Mouse (Mus musculus) layer of hippocampus, adult 8-10 months (tissue): ENCODE results near the gene Ubr4. TPM values are rescaled to one million over a fixed set of nuclear protein-coding genes. Genes with fewer than 3 reads are reported as not detected.
A peak's percentile ranks its signal among the peaks of the same experiment; 100 is the strongest.

ENCODE experiments used
- DNase-seq, 2 experiments: peaks; one replicate each; pipeline ENCODE4 v3.0.0; 2022; ENCODE audit warnings: low spot score in 2 of 2
- microRNA-seq, 2 experiments: library from miRNA; unstranded; fragments of <30 nt; microRNA quantifications; one replicate each; pipeline ENCODE4 v1.2.0; 2022
- total RNA-seq, 4 experiments: library from RNA; stranded (reverse); gene quantifications; 2 replicates each; pipeline ENCODE4 v1.2.4; 2022

Ubr4 gene
- total RNA-seq, 4 experiments from 2014 or later = 155 to 193 (median 170) TPM

- no peak for DNase-seq
These were observed 183.3 kb downstream of the Ubr4 start for GRCm38 (mm10) chr4:139535719-139536118.

GRCm38 (mm10) chr4:139536706-139537105 is 184.3 kb downstream of the Ubr4 start:
- DNase-seq = peak in 1 of 2 experiments; percentile 21

Small RNA genes lying within 50 kb of the gene (microRNA-seq; reads per million reads assigned to microRNA genes)
- gene Gm24245 = 0 reads per million in 2 experiments
- 0 to 0.32 reads per million in 2 experiments for gene Gm25732

Other genes with a start within 250 kb of the Ubr4 start
- gene Minos1, start 221.5 kb upstream of the Ubr4 start, total RNA-seq = 100 to 1,000 TPM; 187 to 234 (median 208) TPM
- gene Capzb, start 159.7 kb upstream of the Ubr4 start, total RNA-seq = 100 to 1,000 TPM; 355 to 394 (median 369) TPM
- 10 to 100 TPM; 13.0 to 17.7 (median 16.4) TPM for gene Pqlc2, start 41.9 kb upstream of the Ubr4 start, total RNA-seq
- 10 to 100 TPM; 25.5 to 34.0 (median 30.5) TPM for gene Akr7a5, start 41.9 kb upstream of the Ubr4 start, total RNA-seq
- gene Mrto4, start within 50 bp of the Ubr4 start, total RNA-seq = 10 to 100 TPM; 48.6 to 50.9 (median 49.8) TPM
- 10 to 100 TPM; 87.6 to 97.3 (median 92.2) TPM for gene Emc1, start within 50 bp of the Ubr4 start, total RNA-seq
- 10 to 100 TPM; 16.0 to 18.5 (median 17.7) TPM for gene Iffo2, start 177.9 kb downstream of the Ubr4 start, total RNA-seq